Mouse (Mus musculus): Measurements from ENCODE around the gene Scg5.

Gene Scg5

GRCm38 (mm10) chr2:113756924-113757524 is 71.9 kb downstream of the Scg5 start:
- DNase-seq (ENCODE audit: low spot score in 2 of 2), result no peak

GRCm38 (mm10) chr2:113749721-113750120 is 79.2 kb downstream of the Scg5 start:
- no peak for DNase-seq (ENCODE audit: low spot score in 2 of 2)

GRCm38 (mm10) chr2:113749309-113749708 is 79.6 kb downstream of the Scg5 start:
- no peak for DNase-seq (ENCODE audit: low spot score in 2 of 2)

GRCm38 (mm10) chr2:113728581-113728980 is 100.3 kb downstream of the Scg5 start:
- DNase-seq (ENCODE audit: low spot score in 2 of 2), result no peak
